ENCODE assay signal across 16 mouse cellular contexts in the genomic region with DNA sequence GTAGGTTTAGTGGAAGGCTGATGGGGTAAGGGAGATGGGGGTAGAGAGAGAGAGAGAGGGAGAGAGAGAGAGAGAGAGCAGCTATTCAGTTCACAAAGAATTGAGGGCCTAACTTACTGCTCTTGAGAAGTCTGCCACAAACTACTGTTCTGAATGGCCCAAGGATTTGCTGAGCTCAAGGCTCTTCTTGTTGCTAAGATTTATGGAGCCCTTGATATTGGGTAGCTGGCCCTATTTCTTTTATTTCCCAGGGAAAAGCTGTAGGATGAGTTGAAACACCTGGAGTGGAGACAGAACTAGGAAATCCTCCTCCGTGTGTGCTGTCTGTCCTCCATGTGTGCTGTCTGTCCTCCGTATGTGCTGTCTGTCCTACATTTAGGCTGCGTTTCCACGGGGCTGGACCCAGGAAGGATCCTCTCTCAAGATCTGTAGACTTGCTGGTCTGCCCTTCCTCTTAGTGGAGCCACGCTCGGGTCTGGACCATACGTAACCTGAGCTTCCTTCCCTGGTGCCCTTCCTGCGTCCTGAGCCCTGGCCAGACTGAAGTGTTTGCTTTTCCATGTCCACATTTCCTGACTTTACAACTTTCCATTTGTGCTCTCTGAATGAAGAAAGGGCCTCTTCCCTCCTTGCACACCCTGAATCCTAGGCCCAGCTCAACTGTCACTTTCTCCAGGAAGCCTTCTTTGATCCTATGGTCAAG. TPM values are rescaled to one million over a fixed set of nuclear protein-coding genes. Genes with fewer than 3 reads are reported as not detected.
DNase-seq lines count a peak whose midpoint lies in the region; ATAC-seq and TF ChIP-seq lines count a peak whose summit lies in the region.
"Had no signal": no experiment of that assay in that cellular context is flagged by ENCODE, and none has a peak within 500 bp of the region (broad histone marks: within the 10 kb centered on the region; RNA-seq: fewer than 3 reads in every experiment).

No protein-coding gene starts in this region.

- H3K9me3 ChIP-seq in heart, postnatal 0 days (replicated peaks; ENCODE audit: control insufficient read depth, low read length) = 0 out of 2 replicates have a peak, but pooled peaks cover 2% of the 10 kb centered on the region
- no peaks in the 10 kb centered on the region for H3K9me3 ChIP-seq in lung, postnatal 0 days (ENCODE audit: low read length)
- H3K9me3 ChIP-seq in stomach, postnatal 0 days (ENCODE audit: control insufficient read depth, low read length) = no peaks in the 10 kb centered on the region
- H3K9me3 ChIP-seq: hindbrain, embryonic 15.5 days had no signal

- TF ChIP-seq EP300 in heart, postnatal 0 days (IDR thresholded peaks at IDR 0.05; ENCODE audit: low read depth) = no peak
- TF ChIP-seq EP300 in lung, postnatal 0 days (IDR thresholded peaks at IDR 0.05) = no peak
- TF ChIP-seq EP300 in stomach, postnatal 0 days (optimal IDR thresholded peaks at IDR 0.05) = no peak

- H3K36me3 ChIP-seq in heart, postnatal 0 days (replicated peaks; ENCODE audit: control insufficient read depth, insufficient read depth, low read length) = peaks cover 12% of the 10 kb centered on the region; the same call in 1 of the 2 replicates
- no peaks in the 10 kb centered on the region for H3K36me3 ChIP-seq in lung, postnatal 0 days (ENCODE audit: insufficient read depth, low read length)
- no peaks in the 10 kb centered on the region for H3K36me3 ChIP-seq in stomach, postnatal 0 days (ENCODE audit: control insufficient read depth, insufficient read depth, low read length)
- H3K36me3 ChIP-seq: hindbrain, embryonic 15.5 days had no signal

- peak; percentile 38 for DNase-seq in embryo, embryonic 10 days (ENCODE audit: low spot score)
- DNase-seq in embryo, embryonic 9.5 days (ENCODE audit: extremely low spot score) = no peak
- no peak for DNase-seq in heart, postnatal 0 days (ENCODE audit: low spot score)
- DNase-seq in heart, postnatal 36 days = no peak
- DNase-seq in lung, postnatal 0 days (ENCODE audit: low spot score) = peak; percentile 44
- no peak for DNase-seq in lung, postnatal 4 days
- DNase-seq in stomach, postnatal 0 days (ENCODE audit: low spot score) = no peak
- DNase-seq in spleen, adult 18-20 months = no peak
- DNase-seq: cerebellum, postnatal 36 days; forebrain, postnatal 0 days; gastrocnemius, postnatal 10 days; kidney, adult 9 months; left cerebral cortex, postnatal 4 days; midbrain, embryonic 14.5 days; thymus, postnatal 25 days had no signal

- intact Hi-C loops in heart, postnatal 36 days (cut with DNase I) = no loop called here

- H3K4me1 ChIP-seq in heart, postnatal 0 days (ENCODE audit: control insufficient read depth, insufficient read depth) = peaks cover 20% of the 10 kb centered on the region
- peaks cover 3% of the 10 kb centered on the region; the same call in 1 of the 2 replicates for H3K4me1 ChIP-seq in lung, postnatal 0 days (ENCODE audit: insufficient read depth, low read depth, low read length)
- 0 out of 2 replicates have a peak, but pooled peaks cover 2% of the 10 kb centered on the region for H3K4me1 ChIP-seq in stomach, postnatal 0 days (replicated peaks; ENCODE audit: control insufficient read depth, insufficient read depth)

- no peaks in the 10 kb centered on the region for H3K27me3 ChIP-seq in heart, postnatal 0 days (ENCODE audit: control insufficient read depth, insufficient read depth, low read length)
- no peaks in the 10 kb centered on the region for H3K27me3 ChIP-seq in lung, postnatal 0 days (replicated peaks; ENCODE audit: insufficient read depth, low read length)
- no peaks in the 10 kb centered on the region for H3K27me3 ChIP-seq in stomach, postnatal 0 days (ENCODE audit: control insufficient read depth, insufficient read depth, low read length)
- H3K27me3 ChIP-seq: hindbrain, embryonic 15.5 days had no signal

- H3K9ac ChIP-seq in heart, postnatal 0 days (replicated peaks; ENCODE audit: low read depth, low read length) = 0 out of 2 replicates have a peak overlapping the region, but pooled peaks have one; percentile 14
- H3K9ac ChIP-seq in lung, postnatal 0 days (replicated peaks; ENCODE audit: low read depth) = no peak overlapping the region
- H3K9ac ChIP-seq in stomach, postnatal 0 days (ENCODE audit: low read length) = no peak overlapping the region
- H3K9ac ChIP-seq: forebrain, postnatal 0 days; hindbrain, embryonic 15.5 days had no signal

- 47% methylated on average over 8 of the region's 8 CpGs for WGBS in heart, postnatal 0 days
- 27% methylated on average over 8 of the region's 8 CpGs for WGBS in lung, postnatal 0 days
- 59% methylated on average over 8 of the region's 8 CpGs for WGBS in stomach, postnatal 0 days

- no peak overlapping the region for H3K4me3 ChIP-seq in heart, postnatal 0 days (ENCODE audit: low read depth, low read length)
- H3K4me3 ChIP-seq in lung, postnatal 0 days (ENCODE audit: low read depth, low read length) = no peak overlapping the region
- no peak overlapping the region for H3K4me3 ChIP-seq in stomach, postnatal 0 days (ENCODE audit: low read depth, low read length)
- H3K4me3 ChIP-seq: hindbrain, embryonic 15.5 days had no signal

- no peak for TF ChIP-seq CTCF in heart, postnatal 0 days (IDR thresholded peaks at IDR 0.05; ENCODE audit: low read depth)
- TF ChIP-seq CTCF in lung, postnatal 0 days (IDR thresholded peaks at IDR 0.05) = no peak
- no peak for TF ChIP-seq CTCF in stomach, postnatal 0 days (IDR thresholded peaks at IDR 0.05; ENCODE audit: low read depth)

- no peak overlapping the region for H3K4me2 ChIP-seq in heart, postnatal 0 days (ENCODE audit: low read depth, low read length)
- H3K4me2 ChIP-seq in lung, postnatal 0 days (replicated peaks; ENCODE audit: low read depth, low read length) = no peak overlapping the region
- no peak overlapping the region; the same call in 1 of the 2 replicates for H3K4me2 ChIP-seq in stomach, postnatal 0 days (replicated peaks; ENCODE audit: low read depth)
- H3K4me2 ChIP-seq: hindbrain, embryonic 15.5 days had no signal

- peak overlapping the region; percentile 51; the same call in 1 of the 2 replicates for H3K27ac ChIP-seq in heart, postnatal 0 days (ENCODE audit: low read depth)
- no peak overlapping the region for H3K27ac ChIP-seq in lung, postnatal 0 days (ENCODE audit: low read length)
- peak overlapping the region; percentile 5; the same call in 1 of the 2 replicates for H3K27ac ChIP-seq in stomach, postnatal 0 days (replicated peaks)
- H3K27ac ChIP-seq: hindbrain, embryonic 15.5 days had no signal

- no peak for ATAC-seq in heart, postnatal 0 days (ENCODE audit: insufficient read depth, low read depth)
- ATAC-seq in lung, postnatal 0 days = peak; percentile 68
- ATAC-seq in stomach, postnatal 0 days (ENCODE audit: low FRiP score, low TSS enrichment) = no peak
- ATAC-seq: forebrain, postnatal 0 days had no signal

RNA-seq across cellular contexts. Expression of a gene that starts 50.6 kb away (rescaled TPM):
- 3.6 and 17.1 TPM in 2 replicates for total RNA-seq in heart, postnatal 0 days (2014; rRNA removed; ENCODE audit: low replicate concordance)
- 7.9 and 8.0 TPM in 2 replicates for polyA plus RNA-seq in heart, postnatal 0 days (2015; fragmentation: Nextera tagmentation; extraction: Ambion mirVana)
- total RNA-seq in heart, postnatal 36 days (2021) = 1 to 10 TPM; 3.1 to 3.9 TPM
- 13.2 and 16.0 TPM in 2 replicates for polyA plus RNA-seq in lung, postnatal 0 days (2015; fragmentation: Nextera tagmentation; extraction: Ambion mirVana)
- polyA plus RNA-seq in stomach, postnatal 0 days (2015; fragmentation: Nextera tagmentation; extraction: Ambion mirVana) = 6.0 and 6.5 TPM in 2 replicates

Comparison
In these comparisons a context has a peak if more than half of its experiments do, and no peak if none do; other contexts are left out.
1. DNase-seq: peak in embryo, embryonic 10 days (single experiment) and lung, postnatal 0 days (single experiment); none in embryo, embryonic 9.5 days (single experiment), heart, postnatal 0 days (single experiment), heart, postnatal 36 days (0 of 2), lung, postnatal 4 days (0 of 2), stomach, postnatal 0 days (single experiment) and spleen, adult 18-20 months (0 of 2).